Mouse (Mus musculus): Measurements from ENCODE around the gene Kcnj16.

GRCm38 (mm10) chr11:110985949-110986348 is 18.1 kb downstream of the Kcnj16 start:
- TF ChIP-seq GATA1 (IDR thresholded peaks at IDR 0.05; ENCODE audit: borderline replicate concordance, low read length) (no peak), FLI1 (IDR thresholded peaks at IDR 0.05; ENCODE audit: low read length) (no peak)
